Mouse (Mus musculus): Measurements from ENCODE around the gene Gon4l. TPM values are rescaled to one million over a fixed set of nuclear protein-coding genes. Genes with fewer than 3 reads are reported as not detected.
A peak's percentile ranks its signal among the peaks of the same experiment; 100 is the strongest.

Gene Gon4l
- polyA plus RNA-seq, 1 experiment from 2014 or later, result 11.9 TPM

DNA sequence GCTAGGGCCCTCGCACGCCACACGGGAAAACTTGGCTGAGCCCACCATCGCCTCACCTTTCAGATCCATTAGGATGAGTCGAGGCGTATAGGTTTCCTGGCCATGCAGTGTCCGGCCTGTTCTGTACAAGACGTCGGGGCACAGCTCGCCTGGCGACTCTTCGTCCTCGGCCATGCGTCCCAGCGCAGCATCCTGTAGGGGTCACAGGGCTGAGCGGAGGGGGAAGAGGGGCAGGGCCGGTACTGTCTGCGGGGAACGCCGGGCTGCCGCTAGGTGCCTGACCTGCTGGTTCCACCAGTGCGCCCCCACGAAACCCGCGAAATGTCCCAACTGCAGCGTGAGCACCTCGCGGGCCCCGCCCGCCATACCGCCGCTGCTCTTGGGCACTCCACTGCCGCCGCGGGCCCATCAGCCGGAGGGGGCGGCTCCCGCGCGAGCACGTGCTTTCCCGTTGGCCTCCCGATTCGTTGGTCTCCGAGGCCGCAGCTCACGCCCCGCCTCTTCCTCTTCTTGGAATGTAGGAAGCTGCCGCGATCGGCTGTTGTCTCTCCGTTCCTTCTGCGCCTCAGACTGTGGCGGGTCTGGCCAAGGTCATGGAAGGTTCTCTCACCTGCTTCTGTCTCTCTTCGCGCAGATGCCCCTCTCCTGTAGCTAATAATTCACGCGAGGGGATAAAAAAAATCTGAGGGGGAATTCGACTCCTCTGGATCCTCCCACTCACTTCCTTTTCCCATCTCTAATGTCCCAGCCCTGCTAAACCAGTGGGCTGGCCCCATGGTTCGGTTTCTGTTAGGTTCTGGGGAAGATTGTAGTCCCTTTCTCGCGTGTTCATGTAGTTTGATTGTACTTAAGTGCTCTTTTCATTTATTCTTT, 78.7 kb downstream of the Gon4l start, which contains the start of gene Msto1:
TSS of gene Msto1 (minus strand) at position 489 of the 873 bp plus-strand sequence.
- WGBS, result under 1% methylated on average over 62 of the region's 62 CpGs
- H3K9me3 ChIP-seq (replicated peaks), result no peaks in the 10 kb centered on the region
- H3K27me3 ChIP-seq (replicated peaks), result no peaks in the 10 kb centered on the region
- H3K9ac ChIP-seq, result peak within 1 kb of the TSS; percentile 89
- peaks cover 14% of the 10 kb centered on the region for H3K4me1 ChIP-seq (replicated peaks)
- peak within 1 kb of the TSS; percentile 83 for H3K4me2 ChIP-seq
- peak; percentile 98 for ATAC-seq (ENCODE audit: insufficient number of reproducible peaks, low FRiP score)
- peaks cover 40% of the 10 kb centered on the region for H3K36me3 ChIP-seq
- H3K4me3 ChIP-seq, result peak within 1 kb of the TSS; percentile 80
- H3K27ac ChIP-seq (ENCODE audit: poor library complexity, severe bottlenecking), result peak within 1 kb of the TSS; percentile 76

DNA sequence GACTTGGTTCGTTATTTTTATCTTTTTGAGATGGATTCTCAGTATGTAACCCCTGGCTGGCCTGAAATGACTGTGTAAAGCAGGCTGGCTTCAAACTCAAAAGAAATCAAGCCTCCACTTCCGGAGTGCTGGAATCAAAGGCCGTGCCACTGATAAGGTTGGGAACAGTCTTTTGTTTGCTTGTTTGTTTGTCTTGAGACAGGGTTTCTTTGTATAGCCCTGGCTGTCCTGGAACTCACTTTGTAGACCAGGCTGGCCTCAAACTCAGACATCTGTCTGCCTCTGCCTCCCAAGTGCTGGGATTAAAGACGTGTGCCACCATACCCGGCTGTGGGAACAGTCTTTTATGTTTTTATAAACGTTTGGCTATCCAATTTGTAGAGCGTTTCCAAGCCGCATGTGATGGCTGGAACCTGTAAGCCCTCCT, 79.4 kb downstream of the Gon4l start:
- no peak for ATAC-seq (ENCODE audit: insufficient number of reproducible peaks, low FRiP score)
- no peaks in the 10 kb centered on the region for H3K27me3 ChIP-seq (replicated peaks)
- H3K27ac ChIP-seq (ENCODE audit: poor library complexity, severe bottlenecking), result peak overlapping the region; percentile 76
- no peaks in the 10 kb centered on the region for H3K9me3 ChIP-seq (replicated peaks)
- H3K4me1 ChIP-seq (replicated peaks), result peaks cover 14% of the 10 kb centered on the region
- peak overlapping the region; percentile 83 for H3K4me2 ChIP-seq
- H3K4me3 ChIP-seq, result peak overlapping the region; percentile 80
- H3K9ac ChIP-seq, result peak overlapping the region; percentile 89
- WGBS, result 29% methylated on average over 8 of the region's 8 CpGs
- peaks cover 33% of the 10 kb centered on the region for H3K36me3 ChIP-seq

DNA sequence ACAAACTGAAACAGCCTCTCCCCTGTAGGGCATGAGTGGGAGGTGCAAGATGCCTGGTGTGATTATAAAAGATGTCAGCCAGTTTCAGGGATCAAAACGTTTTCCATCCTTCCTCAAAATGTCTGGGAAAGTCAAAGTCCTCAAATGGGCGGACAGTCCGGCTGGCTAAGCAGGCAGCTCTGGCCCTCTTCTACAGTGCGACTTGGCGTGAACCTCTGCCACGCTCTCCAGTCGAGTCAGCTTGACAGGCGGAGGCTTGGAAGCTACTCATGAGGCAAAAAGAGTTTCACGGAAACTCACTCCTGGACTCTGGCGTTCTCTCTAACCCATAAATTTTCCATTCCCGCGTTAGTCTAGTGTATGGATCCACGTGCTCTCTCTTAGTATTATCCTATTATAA, 84.0 kb downstream of the Gon4l start:
- no peak overlapping the region for H3K4me2 ChIP-seq
- peaks cover 11% of the 10 kb centered on the region for H3K9me3 ChIP-seq (replicated peaks)
- no peak for ATAC-seq (ENCODE audit: insufficient number of reproducible peaks, low FRiP score)
- peaks cover 39% of the 10 kb centered on the region for H3K36me3 ChIP-seq
- H3K4me3 ChIP-seq, result no peak overlapping the region
- WGBS, result 81% methylated on average over 13 of the region's 13 CpGs
- H3K4me1 ChIP-seq (replicated peaks), result peaks cover 15% of the 10 kb centered on the region
- no peak overlapping the region for H3K27ac ChIP-seq (ENCODE audit: poor library complexity, severe bottlenecking)
- no peak overlapping the region for H3K9ac ChIP-seq
- no peaks in the 10 kb centered on the region for H3K27me3 ChIP-seq (replicated peaks)

DNA sequence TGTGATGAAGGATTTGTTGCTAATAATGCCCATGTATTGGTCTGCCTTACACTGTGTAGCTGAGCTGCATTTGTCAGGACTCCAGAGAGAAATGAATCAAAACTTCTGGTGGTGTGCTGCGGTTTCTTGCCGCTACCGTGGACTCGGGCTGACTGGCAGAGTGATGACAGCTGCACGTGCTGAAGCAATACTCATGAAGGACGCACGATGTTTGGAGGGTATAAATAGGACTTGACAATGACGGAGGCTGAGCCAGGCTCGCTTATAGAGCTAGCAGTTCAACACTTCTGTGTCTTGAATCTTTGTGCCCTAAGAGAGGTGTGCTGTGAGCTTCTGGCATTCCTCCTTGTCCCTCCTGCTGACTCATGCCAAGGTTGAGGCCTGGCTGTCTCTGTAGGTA, 86.4 kb downstream of the Gon4l start:
- H3K27ac ChIP-seq (ENCODE audit: poor library complexity, severe bottlenecking), result no peak overlapping the region
- H3K36me3 ChIP-seq, result peaks cover 54% of the 10 kb centered on the region
- no peak overlapping the region for H3K9ac ChIP-seq
- H3K4me1 ChIP-seq (replicated peaks), result peaks cover 18% of the 10 kb centered on the region
- H3K4me3 ChIP-seq, result no peak overlapping the region
- H3K27me3 ChIP-seq (replicated peaks), result no peaks in the 10 kb centered on the region
- H3K4me2 ChIP-seq, result no peak overlapping the region
- WGBS, result 58% methylated on average over 9 of the region's 9 CpGs
- ATAC-seq (ENCODE audit: insufficient number of reproducible peaks, low FRiP score), result 0 out of 2 replicates have a peak, but pooled peaks have one; percentile 35
- H3K9me3 ChIP-seq (replicated peaks), result peaks cover 11% of the 10 kb centered on the region

DNA sequence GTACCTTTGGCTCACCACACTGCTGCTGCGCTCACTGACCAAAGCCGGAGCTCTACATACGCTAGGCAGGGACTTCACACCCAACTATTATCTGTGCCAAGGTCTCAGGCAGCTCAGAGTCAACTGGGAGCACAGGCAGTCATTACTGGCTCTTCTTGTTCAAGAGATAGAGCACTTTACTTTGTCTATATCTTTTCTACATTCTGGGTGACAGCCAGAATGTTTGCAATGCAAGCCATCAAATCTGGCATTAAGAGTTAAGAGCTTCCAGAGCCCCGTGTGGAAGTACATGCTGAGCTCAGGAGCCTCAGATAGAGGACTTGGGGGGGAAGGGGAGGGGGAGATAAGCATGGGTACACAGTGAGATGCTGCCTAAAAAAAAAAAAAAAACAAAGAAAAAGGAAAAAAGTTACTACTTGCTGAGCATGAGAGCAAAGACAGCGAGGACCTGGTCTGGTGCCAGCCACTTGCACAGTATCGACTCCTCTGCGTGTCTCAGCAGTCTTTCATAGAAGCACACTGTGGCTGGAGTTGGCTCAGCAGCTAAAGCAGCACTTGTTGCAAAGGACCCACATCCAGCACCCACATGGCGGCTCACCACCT, 89.1 kb downstream of the Gon4l start:
- Histone ChIP-seq H3K9me3 (replicated peaks) (peaks cover 11% of the 10 kb centered on the region), H3K36me3 (peaks cover 81% of the 10 kb centered on the region), H3K9ac (no peak overlapping the region), H3K4me2 (no peak overlapping the region), H3K27me3 (replicated peaks) (no peaks in the 10 kb centered on the region), H3K27ac (ENCODE audit: poor library complexity, severe bottlenecking) (peak overlapping the region; percentile 52; the same call in 1 of the 2 replicates), H3K4me1 (replicated peaks) (peaks cover 18% of the 10 kb centered on the region), H3K4me3 (no peak overlapping the region)
- WGBS, result 49% methylated on average over 8 of the region's 8 CpGs
- ATAC-seq (ENCODE audit: insufficient number of reproducible peaks, low FRiP score), result no peak

DNA sequence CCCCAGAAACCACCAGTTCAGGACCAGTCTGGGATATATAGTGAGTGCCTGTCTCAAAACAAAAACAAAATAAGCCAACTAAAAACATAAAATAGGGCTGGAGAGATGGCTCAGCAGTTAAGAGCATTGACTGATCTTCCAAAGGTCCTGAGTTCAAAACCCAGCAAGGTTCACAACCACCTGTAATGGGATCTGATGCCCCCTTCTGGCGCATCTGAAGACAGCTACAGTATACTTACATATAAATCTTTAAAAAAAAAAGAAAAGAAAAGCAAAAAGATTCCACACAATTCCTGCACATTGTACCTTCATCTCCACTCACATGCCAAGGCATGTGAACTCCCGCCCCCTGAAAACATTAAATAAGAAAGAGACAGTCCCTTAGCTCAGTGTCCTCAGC, 90.6 kb downstream of the Gon4l start:
- 80% methylated on average over 2 of the region's 2 CpGs for WGBS

DNA sequence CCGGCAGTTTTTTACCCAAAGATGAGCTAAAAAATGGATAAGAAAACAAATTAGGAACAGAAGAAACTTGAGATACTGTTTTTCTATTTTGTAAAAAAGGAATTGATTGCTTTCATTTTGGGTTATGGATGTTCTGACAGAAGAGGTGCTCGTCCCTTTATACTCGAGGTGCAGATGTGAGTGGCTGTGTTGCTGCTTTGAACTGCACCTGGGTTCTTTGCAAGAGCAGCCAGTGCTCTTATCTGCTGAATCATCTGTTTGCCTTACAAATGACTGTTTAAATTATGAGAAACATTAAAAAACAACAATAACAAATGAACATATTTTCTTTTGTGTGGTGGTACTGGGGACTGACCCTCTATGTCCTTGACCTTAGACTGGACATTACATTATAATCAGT, 94.5 kb downstream of the Gon4l start:
- Histone ChIP-seq H3K4me1 (replicated peaks) (peaks cover 6% of the 10 kb centered on the region; the same call in 1 of the 2 replicates), H3K27me3 (replicated peaks) (no peaks in the 10 kb centered on the region), H3K9me3 (replicated peaks) (no peaks in the 10 kb centered on the region), H3K4me3 (no peak overlapping the region), H3K4me2 (no peak overlapping the region), H3K36me3 (peaks cover 92% of the 10 kb centered on the region), H3K9ac (no peak overlapping the region), H3K27ac (ENCODE audit: poor library complexity, severe bottlenecking) (no peak overlapping the region)
- 84% methylated on average over 3 of the region's 3 CpGs for WGBS
- ATAC-seq (ENCODE audit: insufficient number of reproducible peaks, low FRiP score), result no peak

More for the DNA sequence above, 90.6 kb downstream of the Gon4l start:
- Histone ChIP-seq H3K4me1 (replicated peaks) (peaks cover 18% of the 10 kb centered on the region), H3K27me3 (replicated peaks) (no peaks in the 10 kb centered on the region), H3K4me2 (no peak overlapping the region), H3K4me3 (no peak overlapping the region), H3K36me3 (peaks cover 90% of the 10 kb centered on the region), H3K27ac (ENCODE audit: poor library complexity, severe bottlenecking) (no peak overlapping the region), H3K9ac (no peak overlapping the region), H3K9me3 (replicated peaks) (peaks cover 3% of the 10 kb centered on the region; the same call in 1 of the 2 replicates)
- no peak for ATAC-seq (ENCODE audit: insufficient number of reproducible peaks, low FRiP score)

DNA sequence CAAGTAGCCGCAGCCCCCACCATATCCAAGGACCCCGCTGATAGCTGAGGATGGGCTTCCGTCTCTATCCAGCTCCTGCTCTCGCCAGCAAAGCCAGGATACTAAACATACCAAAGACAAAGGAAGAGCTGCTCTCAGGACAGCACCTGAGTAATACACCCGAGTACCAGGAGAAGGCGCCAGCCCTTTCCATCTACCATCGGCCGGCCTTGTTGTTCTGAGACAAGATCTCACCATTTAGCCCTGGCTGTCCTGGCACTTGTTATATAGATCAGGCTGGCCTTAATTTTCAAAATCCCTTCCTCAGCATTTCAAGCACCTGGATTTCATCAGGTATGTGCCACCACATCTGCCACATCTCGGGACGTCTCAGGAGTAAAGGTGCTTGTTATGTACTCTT, 104.0 kb downstream of the Gon4l start:
- Histone ChIP-seq H3K4me1 (replicated peaks) (no peaks in the 10 kb centered on the region), H3K36me3 (peaks cover 58% of the 10 kb centered on the region), H3K27me3 (replicated peaks) (no peaks in the 10 kb centered on the region), H3K9ac (no peak overlapping the region), H3K4me3 (no peak overlapping the region), H3K9me3 (replicated peaks) (no peaks in the 10 kb centered on the region), H3K27ac (ENCODE audit: poor library complexity, severe bottlenecking) (no peak overlapping the region), H3K4me2 (no peak overlapping the region)
- 89% methylated on average over 10 of the region's 10 CpGs for WGBS
- no peak for ATAC-seq (ENCODE audit: insufficient number of reproducible peaks, low FRiP score)

DNA sequence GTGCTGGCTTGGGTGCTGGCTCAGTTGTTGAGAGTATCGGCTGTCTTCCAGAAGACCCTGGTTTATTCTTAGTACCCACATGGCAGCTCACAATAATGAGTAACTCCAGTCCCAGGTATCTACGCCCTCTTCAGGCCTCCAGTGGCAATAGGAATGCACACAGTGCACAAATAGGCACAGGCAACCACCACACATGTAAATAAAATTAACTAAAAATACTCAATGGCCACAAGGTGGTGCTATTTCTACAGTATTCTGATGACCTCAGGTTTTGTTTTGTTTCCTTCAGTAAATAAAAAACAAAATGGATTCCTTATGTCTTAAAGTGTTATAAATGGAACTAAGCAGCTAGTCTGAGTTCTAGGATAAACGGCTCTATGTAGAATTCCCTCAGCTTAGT, 104.7 kb downstream of the Gon4l start:
- Histone ChIP-seq H3K9ac (no peak overlapping the region), H3K9me3 (replicated peaks) (no peaks in the 10 kb centered on the region), H3K36me3 (peaks cover 52% of the 10 kb centered on the region), H3K27me3 (replicated peaks) (no peaks in the 10 kb centered on the region), H3K27ac (ENCODE audit: poor library complexity, severe bottlenecking) (no peak overlapping the region), H3K4me3 (no peak overlapping the region), H3K4me1 (replicated peaks) (no peaks in the 10 kb centered on the region), H3K4me2 (no peak overlapping the region)
- no peak for ATAC-seq (ENCODE audit: insufficient number of reproducible peaks, low FRiP score)
- 69% methylated on average over 3 of the region's 3 CpGs for WGBS

DNA sequence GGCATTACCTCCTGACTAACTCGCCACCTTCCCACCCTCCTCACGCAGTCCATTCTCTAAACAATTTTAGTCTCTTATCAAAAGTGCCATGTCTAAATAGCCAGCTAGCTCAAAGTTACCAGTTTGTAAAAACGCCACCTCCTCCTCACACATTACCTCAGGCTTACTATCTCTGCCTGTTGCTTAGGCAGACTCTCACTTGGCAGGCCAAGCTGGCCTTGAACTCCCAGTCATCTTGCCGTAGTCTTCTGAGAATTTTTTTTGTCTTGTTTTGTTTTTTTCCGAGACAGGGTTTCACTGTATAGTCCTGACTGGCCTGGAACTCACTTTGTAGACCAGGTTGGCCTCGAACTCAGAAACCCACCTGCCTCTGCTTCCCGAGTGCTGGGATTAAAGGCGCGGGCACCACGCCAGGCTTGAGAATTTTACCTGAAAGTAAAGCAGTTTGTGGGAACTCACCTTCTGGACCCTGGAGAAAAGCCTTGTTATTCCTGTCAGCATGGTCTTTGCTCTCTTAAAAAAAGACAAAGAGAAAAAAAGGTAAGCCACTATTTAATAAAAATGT, 107.4 kb downstream of the Gon4l start:
- Histone ChIP-seq H3K4me2 (no peak overlapping the region), H3K27me3 (replicated peaks) (no peaks in the 10 kb centered on the region), H3K27ac (ENCODE audit: poor library complexity, severe bottlenecking) (no peak overlapping the region), H3K36me3 (peaks cover 35% of the 10 kb centered on the region), H3K9me3 (replicated peaks) (no peaks in the 10 kb centered on the region), H3K4me3 (no peak overlapping the region), H3K4me1 (replicated peaks) (no peaks in the 10 kb centered on the region), H3K9ac (no peak overlapping the region)
- WGBS, result 90% methylated on average over 10 of the region's 10 CpGs
- ATAC-seq (ENCODE audit: insufficient number of reproducible peaks, low FRiP score), result no peak

DNA sequence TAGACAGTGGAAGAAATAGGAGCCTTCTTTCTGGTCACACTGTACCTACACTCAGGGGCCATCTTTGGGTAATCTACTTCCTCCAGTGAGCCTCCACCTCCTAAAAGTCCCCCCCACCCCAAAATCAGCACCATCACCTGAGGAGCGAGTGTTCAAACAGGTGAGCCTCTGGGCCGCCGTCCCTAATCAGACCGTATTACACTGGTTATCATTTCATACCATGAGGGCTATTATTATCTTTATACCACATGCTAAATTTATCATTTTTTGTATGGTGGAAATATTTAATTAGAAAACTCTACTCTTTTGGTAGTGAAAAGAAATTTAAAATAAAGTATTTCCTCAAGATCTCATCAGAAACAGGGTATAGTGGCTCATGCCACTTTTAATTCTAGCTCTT, 109.1 kb downstream of the Gon4l start:
- Histone ChIP-seq H3K4me3 (no peak overlapping the region), H3K9me3 (replicated peaks) (no peaks in the 10 kb centered on the region), H3K9ac (no peak overlapping the region), H3K4me1 (replicated peaks) (peaks cover 7% of the 10 kb centered on the region), H3K27ac (ENCODE audit: poor library complexity, severe bottlenecking) (no peak overlapping the region), H3K27me3 (replicated peaks) (no peaks in the 10 kb centered on the region), H3K4me2 (no peak overlapping the region), H3K36me3 (peaks cover 26% of the 10 kb centered on the region)
- no peak for ATAC-seq (ENCODE audit: insufficient number of reproducible peaks, low FRiP score)
- 92% methylated on average over 4 of the region's 4 CpGs for WGBS
